Mouse (Mus musculus) CD4-positive, CD25-positive, alpha-beta regulatory T cell, adult 4 months (primary cell): ENCODE data around the gene Zscan22. TPM values are rescaled to one million over a fixed set of nuclear protein-coding genes. Genes with fewer than 3 reads are reported as not detected.

Experiments
- ATAC-seq: one replicate; pipeline ENCODE4 v1.8.0; 2017
- polyA plus RNA-seq, 2 experiments: library from polyadenylated mRNA; unstranded; fragments of 100-300 nt; shearing (Covaris generic); gene quantifications; one replicate each; pipeline ENCODE4 v1.2.1; 2017

Gene Zscan22
- polyA plus RNA-seq, 2 experiments from 2014 or later: 8.2 to 15.0 TPM

- no peak for ATAC-seq
These were observed 30.3 kb downstream of the Zscan22 start for GRCm38 (mm10) chr7:12927693-12928589.

DNA sequence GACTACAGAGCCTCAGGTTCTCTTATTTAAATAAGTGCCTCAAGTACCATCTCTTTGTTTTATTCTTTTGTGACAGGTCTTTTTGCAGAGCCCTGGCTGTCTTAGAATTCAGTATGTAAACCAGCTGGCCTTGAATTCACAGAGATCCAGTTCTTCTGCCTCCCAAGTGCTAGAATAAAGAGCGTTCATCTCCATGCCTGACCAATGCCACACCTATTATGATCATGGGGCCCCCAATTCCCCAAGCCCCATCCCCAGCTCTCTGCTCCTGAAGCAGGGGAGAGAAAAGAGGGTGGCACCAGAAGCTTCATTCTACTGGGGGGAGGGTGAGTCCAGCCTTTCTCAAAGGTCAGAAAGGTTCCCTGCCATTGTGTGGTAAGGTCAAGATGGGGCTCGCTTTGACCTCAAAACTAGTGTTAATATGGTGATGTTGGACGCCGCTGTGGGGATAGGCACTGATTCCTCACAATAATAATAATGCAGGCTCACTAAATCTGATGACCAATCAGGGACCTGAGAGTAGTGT is 36.1 kb downstream of the Zscan22 start:
- no peak for ATAC-seq

GRCm38 (mm10) chr7:12934808-12935207 is 37.2 kb downstream of the Zscan22 start:
- ATAC-seq: no peak

GRCm38 (mm10) chr7:12937254-12937803 is 39.7 kb downstream of the Zscan22 start:
- peak; percentile 69 for ATAC-seq

- ATAC-seq: no peak
These were observed 43.0 kb downstream of the Zscan22 start for GRCm38 (mm10) chr7:12940599-12940998.

DNA sequence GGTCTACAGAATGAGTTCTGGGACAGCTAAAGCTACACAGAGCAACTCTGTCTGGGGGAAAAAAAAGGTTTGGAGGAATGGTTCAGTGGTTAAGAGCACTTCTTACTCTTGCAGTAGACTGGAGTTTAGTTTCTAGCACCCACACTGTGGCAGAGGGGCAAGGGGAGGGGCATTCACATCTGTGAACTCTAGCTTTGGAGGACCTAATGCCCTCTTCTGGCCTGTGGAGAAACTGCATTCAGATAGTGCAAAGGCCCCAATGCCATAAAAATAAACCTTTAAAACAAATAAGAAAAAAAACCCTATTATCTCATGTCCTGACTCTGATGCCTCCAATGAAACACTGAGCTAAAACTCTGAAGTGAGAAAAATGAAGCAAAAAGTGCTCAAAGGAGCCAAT is 45.9 kb downstream of the Zscan22 start:
- ATAC-seq: peak; percentile 77

DNA sequence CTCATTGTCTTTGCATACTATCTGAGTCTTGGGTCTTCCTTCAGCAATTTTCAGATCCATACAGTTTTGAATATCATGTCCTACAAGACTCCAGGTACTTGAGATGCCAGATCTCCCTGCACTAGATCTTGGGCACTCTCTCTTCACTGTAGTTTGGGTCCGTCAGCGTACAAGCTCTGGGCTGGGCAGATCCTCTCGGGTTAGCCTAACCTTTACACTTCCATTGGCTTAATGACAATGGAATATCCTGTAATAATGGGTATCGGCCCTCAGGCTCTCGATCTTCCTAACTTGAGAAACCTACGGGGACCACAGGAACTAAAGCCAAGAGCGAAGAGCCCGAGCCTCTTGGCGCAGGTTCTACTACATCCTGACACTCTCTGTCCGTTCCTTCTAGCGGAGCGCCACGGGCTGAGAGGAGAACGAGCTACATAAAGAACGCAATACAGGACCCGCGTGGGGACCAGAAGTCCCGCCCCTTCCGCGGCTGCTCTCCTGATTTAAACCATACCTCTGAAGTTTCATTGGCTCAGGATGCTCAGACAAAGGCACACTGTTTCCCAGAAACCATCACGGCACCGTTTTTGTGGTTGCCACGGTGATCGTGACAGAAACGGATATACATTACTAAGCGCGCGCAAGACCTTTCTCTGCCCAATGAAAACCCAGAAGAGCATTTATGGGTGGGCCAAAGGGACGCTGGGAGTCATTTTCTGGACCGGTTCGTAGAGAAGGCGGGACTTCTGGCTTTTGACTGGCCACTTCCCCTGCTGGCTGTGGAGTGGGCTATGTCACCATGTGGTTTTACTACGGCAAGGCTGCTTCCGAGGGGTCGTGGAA is 51.6 kb downstream of the Zscan22 start:
- ATAC-seq: peak; percentile 98

GRCm38 (mm10) chr7:12949872-12950229 is 52.2 kb downstream of the Zscan22 start:
- peak; percentile 31 for ATAC-seq

GRCm38 (mm10) chr7:12954896-12955295 is 57.3 kb downstream of the Zscan22 start:
- no peak for ATAC-seq

- no peak for ATAC-seq
These were observed 59.9 kb downstream of the Zscan22 start for GRCm38 (mm10) chr7:12957511-12957910.

Other genes with a start within 250 kb of the Zscan22 start
- gene Vmn2r55, start 212.8 kb upstream of the Zscan22 start, polyA plus RNA-seq: not detected
- gene Vmn2r56, start 162.8 kb upstream of the Zscan22 start, polyA plus RNA-seq: not detected
- 1 to 10 TPM in 1 of 2 experiments, under 1 TPM in 1; 0.42 to 1.4 TPM for gene Zscan18, start 94.2 kb upstream of the Zscan22 start, polyA plus RNA-seq
- gene Zfp329, start 79.0 kb upstream of the Zscan22 start, polyA plus RNA-seq: 10 to 100 TPM; 20.0 to 22.4 TPM
- gene Zfp110, start 63.1 kb upstream of the Zscan22 start, polyA plus RNA-seq: 100 to 1,000 TPM in 1 of 2 experiments, 10 to 100 TPM in 1; 91.9 to 118 TPM
- gene Zfp128, start 16.6 kb upstream of the Zscan22 start, polyA plus RNA-seq: 1 to 10 TPM; 1.0 to 1.7 TPM
- 1,000 to 10,000 TPM; 2,766 to 2,852 TPM for gene Rps5, start 24.5 kb downstream of the Zscan22 start, polyA plus RNA-seq
- gene Rnf225, start 29.6 kb downstream of the Zscan22 start, polyA plus RNA-seq: not detected
- 1 to 10 TPM; 2.2 to 2.7 TPM for gene Zfp324, start 68.0 kb downstream of the Zscan22 start, polyA plus RNA-seq
- gene Zfp446, start 80.0 kb downstream of the Zscan22 start, polyA plus RNA-seq: 1 to 10 TPM; 3.8 to 5.7 TPM
- gene Slc27a5, start 100.4 kb downstream of the Zscan22 start, polyA plus RNA-seq: under 1 TPM in 1 of 2 experiments, not detected in 1; 0.54 TPM
- 10 to 100 TPM; 37.1 to 75.2 TPM for gene Trim28, start 101.3 kb downstream of the Zscan22 start, polyA plus RNA-seq
- 1 to 10 TPM; 5.6 to 7.4 TPM for gene Zbtb45, start 112.2 kb downstream of the Zscan22 start, polyA plus RNA-seq
- 100 to 1,000 TPM; 259 to 278 TPM for gene Chmp2a, start 137.0 kb downstream of the Zscan22 start, polyA plus RNA-seq
- gene Ube2m, start 140.5 kb downstream of the Zscan22 start, polyA plus RNA-seq: 10 to 100 TPM in 1 of 2 experiments, 1 to 10 TPM in 1; 7.9 to 14.3 TPM
- gene Mzf1, start 156.9 kb downstream of the Zscan22 start, polyA plus RNA-seq: under 1 TPM; 0.35 to 0.84 TPM
- gene Vmn1r85, start 197.4 kb downstream of the Zscan22 start, polyA plus RNA-seq: not detected
- gene Vmn1r86, start 222.1 kb downstream of the Zscan22 start, polyA plus RNA-seq: under 1 TPM in 1 of 2 experiments, not detected in 1; 0.05 TPM
- not detected for gene Vmn1r87, start 242.3 kb downstream of the Zscan22 start, polyA plus RNA-seq